Mouse (Mus musculus): ENCODE results near the gene Lrrc10b. TPM values are rescaled to one million over a fixed set of nuclear protein-coding genes. Genes with fewer than 3 reads are reported as not detected.
A peak's percentile ranks its signal among the peaks of the same experiment; 100 is the strongest.

Gene Lrrc10b
- polyA plus RNA-seq, 1 experiment from 2014 or later: 2.0 TPM

GRCm38 (mm10) chr19:10461584-10461983 is 4.3 kb upstream of the Lrrc10b start:
- Histone ChIP-seq H3K27me3 (ENCODE audit: insufficient read depth, poor library complexity, severe bottlenecking) (peaks cover 72% of the 10 kb centered on the region), H3K4me3 (no peak overlapping the region), H3K9me3 (no peaks in the 10 kb centered on the region), H3K36me3 (no peaks in the 10 kb centered on the region), H3K27ac (no peak overlapping the region), H3K4me1 (replicated peaks) (peaks cover 63% of the 10 kb centered on the region)
- no peak for DNase-seq (ENCODE audit: low spot score)
- WGBS: 48% methylated on average over 7 of the region's 7 CpGs

GRCm38 (mm10) chr19:10459907-10460306 is 2.6 kb upstream of the Lrrc10b start:
- H3K4me1 ChIP-seq (replicated peaks): peaks cover 78% of the 10 kb centered on the region
- no peaks in the 10 kb centered on the region for H3K9me3 ChIP-seq
- no peak overlapping the region for H3K4me3 ChIP-seq
- H3K36me3 ChIP-seq: no peaks in the 10 kb centered on the region
- H3K27ac ChIP-seq: no peak overlapping the region
- no peak for DNase-seq (ENCODE audit: low spot score)
- peaks cover 88% of the 10 kb centered on the region for H3K27me3 ChIP-seq (ENCODE audit: insufficient read depth, poor library complexity, severe bottlenecking)
- WGBS: 32% methylated on average over 11 of the region's 11 CpGs

GRCm38 (mm10) chr19:10458096-10458495 is 823 bp upstream of the Lrrc10b start:
- Histone ChIP-seq H3K27ac (no peak overlapping the region), H3K4me3 (peak overlapping the region; percentile 58), H3K27me3 (ENCODE audit: insufficient read depth, poor library complexity, severe bottlenecking) (peaks cover 99% of the 10 kb centered on the region), H3K9me3 (no peaks in the 10 kb centered on the region), H3K4me1 (replicated peaks) (peaks cover 74% of the 10 kb centered on the region), H3K36me3 (no peaks in the 10 kb centered on the region)
- DNase-seq (ENCODE audit: low spot score): no peak
- 23% methylated on average over 8 of the region's 8 CpGs for WGBS

DNA sequence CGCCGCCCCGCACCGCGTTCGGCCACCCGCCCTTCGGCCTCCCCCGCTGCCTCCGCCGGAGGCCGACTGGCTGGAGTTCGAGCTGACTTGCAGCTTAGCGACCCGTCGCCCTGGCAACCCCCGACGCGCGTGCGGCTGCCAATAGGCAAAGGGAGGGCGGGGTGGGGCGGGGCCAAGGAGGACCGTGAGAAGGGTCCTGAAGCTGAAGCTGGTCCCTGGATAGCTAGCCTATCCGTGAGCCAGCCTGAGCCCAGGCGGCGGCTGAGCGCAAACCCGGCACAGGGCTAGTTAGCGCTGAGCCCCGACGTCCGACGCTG is 169 bp upstream of the Lrrc10b start:
- peaks cover 72% of the 10 kb centered on the region for H3K4me1 ChIP-seq (replicated peaks)
- peak overlapping the region; percentile 82 for H3K27ac ChIP-seq
- no peaks in the 10 kb centered on the region for H3K9me3 ChIP-seq
- H3K27me3 ChIP-seq (ENCODE audit: insufficient read depth, poor library complexity, severe bottlenecking): peaks cover 99% of the 10 kb centered on the region
- WGBS: 1% methylated on average over 34 of the region's 34 CpGs
- H3K36me3 ChIP-seq: no peaks in the 10 kb centered on the region
- DNase-seq (ENCODE audit: low spot score): peak; percentile 96
- H3K4me3 ChIP-seq: peak overlapping the region; percentile 58

GRCm38 (mm10) chr19:10455437-10455806 is 1.9 kb downstream of the Lrrc10b start:
- DNase-seq (ENCODE audit: low spot score): no peak
- Histone ChIP-seq H3K9me3 (no peaks in the 10 kb centered on the region), H3K4me3 (no peak overlapping the region), H3K36me3 (no peaks in the 10 kb centered on the region), H3K4me1 (replicated peaks) (peaks cover 57% of the 10 kb centered on the region), H3K27me3 (ENCODE audit: insufficient read depth, poor library complexity, severe bottlenecking) (peaks cover 90% of the 10 kb centered on the region), H3K27ac (no peak overlapping the region)
- whole genome bisulfite sequencing: 69% methylated on average over 3 of the region's 3 CpGs

- peaks cover 52% of the 10 kb centered on the region for H3K4me1 ChIP-seq (replicated peaks)
- H3K9me3 ChIP-seq: no peaks in the 10 kb centered on the region
- WGBS: 58% methylated on average over 4 of the region's 4 CpGs
Measured at GRCm38 (mm10) chr19:10454718-10455436, 2.4 kb downstream of the Lrrc10b start.

GRCm38 (mm10) chr19:10449708-10450107 is 7.6 kb downstream of the Lrrc10b start:
- no peak overlapping the region for H3K27ac ChIP-seq
- H3K4me1 ChIP-seq (replicated peaks): peaks cover 16% of the 10 kb centered on the region
- peaks cover 10% of the 10 kb centered on the region; the same call in 1 of the 2 replicates for H3K36me3 ChIP-seq
- no peaks in the 10 kb centered on the region for H3K9me3 ChIP-seq
- no peak overlapping the region for H3K4me3 ChIP-seq
- peak; percentile 76 for DNase-seq (ENCODE audit: low spot score)
- WGBS: 9% methylated on average over 3 of the region's 3 CpGs
- H3K27me3 ChIP-seq (ENCODE audit: insufficient read depth, poor library complexity, severe bottlenecking): peaks cover 34% of the 10 kb centered on the region

More at GRCm38 (mm10) chr19:10454718-10455436, 2.4 kb downstream of the Lrrc10b start:
- Histone ChIP-seq H3K27me3 (ENCODE audit: insufficient read depth, poor library complexity, severe bottlenecking) (peaks cover 84% of the 10 kb centered on the region), H3K36me3 (no peaks in the 10 kb centered on the region), H3K27ac (no peak overlapping the region), H3K4me3 (no peak overlapping the region)
- no peak for DNase-seq (ENCODE audit: low spot score)

DNA sequence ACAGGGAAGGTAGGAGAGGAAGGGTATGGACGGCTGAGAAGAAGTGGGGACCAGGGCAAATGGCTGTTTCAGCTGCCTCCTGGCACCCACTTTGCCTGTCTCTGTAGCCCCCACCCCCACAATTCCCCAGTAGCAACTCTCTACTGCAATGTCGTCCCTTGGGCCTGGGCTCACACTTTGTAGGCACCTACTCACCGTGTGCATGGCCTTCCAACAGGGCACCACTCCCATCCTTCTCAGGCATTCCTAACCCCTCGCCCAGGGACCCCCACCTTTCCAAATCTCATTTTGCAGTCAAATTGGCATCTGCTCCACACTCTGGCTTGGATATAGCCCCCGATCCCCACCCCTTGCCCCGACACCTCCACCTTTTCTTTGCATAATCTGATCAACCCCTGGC is 8.1 kb downstream of the Lrrc10b start:
- Histone ChIP-seq H3K9me3 (no peaks in the 10 kb centered on the region), H3K27ac (no peak overlapping the region), H3K36me3 (peaks cover 10% of the 10 kb centered on the region; the same call in 1 of the 2 replicates), H3K27me3 (ENCODE audit: insufficient read depth, poor library complexity, severe bottlenecking) (peaks cover 28% of the 10 kb centered on the region), H3K4me3 (no peak overlapping the region), H3K4me1 (replicated peaks) (peaks cover 12% of the 10 kb centered on the region; the same call in 1 of the 2 replicates)
- 68% methylated on average over 6 of the region's 6 CpGs for WGBS
- no peak for DNase-seq (ENCODE audit: low spot score)

DNA sequence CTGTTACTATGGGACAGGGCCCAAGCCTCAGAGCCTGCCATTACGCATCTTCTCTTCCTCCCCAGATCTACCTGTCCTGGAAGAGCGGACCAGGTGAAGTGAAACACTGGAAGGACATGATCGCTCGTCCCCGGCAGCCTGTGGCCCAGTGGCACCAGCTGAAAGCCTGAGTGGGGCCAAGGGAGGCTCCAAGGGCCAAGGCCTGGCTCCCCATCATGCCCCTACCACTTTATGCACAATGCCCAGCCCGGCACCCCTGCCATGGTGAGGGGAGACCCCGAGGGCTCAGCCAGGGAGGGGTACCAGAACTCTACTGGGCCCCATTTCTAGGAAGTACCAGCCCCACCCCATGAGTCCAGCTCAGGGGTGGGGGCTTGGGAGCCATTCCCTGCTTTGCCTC is 9.0 kb downstream of the Lrrc10b start:
- WGBS: 94% methylated on average over 7 of the region's 7 CpGs
- no peak for DNase-seq (ENCODE audit: low spot score)
- Histone ChIP-seq H3K9me3 (no peaks in the 10 kb centered on the region), H3K4me3 (no peak overlapping the region), H3K27ac (no peak overlapping the region), H3K4me1 (replicated peaks) (peaks cover 12% of the 10 kb centered on the region; the same call in 1 of the 2 replicates), H3K27me3 (ENCODE audit: insufficient read depth, poor library complexity, severe bottlenecking) (peaks cover 19% of the 10 kb centered on the region), H3K36me3 (peaks cover 10% of the 10 kb centered on the region; the same call in 1 of the 2 replicates)

DNA sequence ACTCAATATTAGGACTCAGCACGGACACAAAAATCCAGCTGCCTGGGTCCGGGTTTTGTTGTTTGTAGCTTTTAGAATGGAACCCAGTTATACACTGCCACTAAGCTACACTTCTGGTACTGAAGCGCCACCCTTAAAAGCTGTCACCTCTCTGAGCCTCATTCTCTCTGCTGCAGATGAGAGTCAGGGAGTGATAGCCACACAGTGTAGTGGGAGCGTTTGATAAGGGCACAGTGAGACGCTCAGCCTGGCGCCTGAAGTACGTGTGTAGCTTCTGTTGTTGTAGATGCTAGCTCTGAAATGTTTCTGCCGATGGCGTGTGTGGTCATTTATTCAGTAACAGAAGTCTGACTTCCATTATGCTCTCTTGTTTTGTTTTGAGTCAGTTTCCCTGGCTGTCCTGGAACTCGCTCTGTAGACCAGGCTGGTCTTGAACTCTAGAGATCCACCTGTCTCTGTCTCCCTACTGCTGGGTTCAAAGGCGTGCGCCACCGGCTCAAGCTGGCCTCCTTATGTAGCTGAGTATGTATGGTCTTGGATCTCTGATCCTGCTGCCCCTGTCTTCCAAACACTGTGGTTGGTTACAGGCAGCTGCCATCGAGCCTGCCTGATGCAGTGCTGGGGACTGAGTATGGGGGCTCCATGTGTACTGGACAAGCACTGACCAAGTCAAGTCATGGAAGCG is 12.4 kb downstream of the Lrrc10b start:
- Histone ChIP-seq H3K4me3 (no peak overlapping the region), H3K27ac (no peak overlapping the region), H3K4me1 (replicated peaks) (0 out of 2 replicates have a peak, but pooled peaks cover 5% of the 10 kb centered on the region), H3K9me3 (no peaks in the 10 kb centered on the region), H3K36me3 (peaks cover 10% of the 10 kb centered on the region; the same call in 1 of the 2 replicates), H3K27me3 (ENCODE audit: insufficient read depth, poor library complexity, severe bottlenecking) (no peaks in the 10 kb centered on the region)
- WGBS: 92% methylated on average over 15 of the region's 15 CpGs
- DNase-seq (ENCODE audit: low spot score): no peak

GRCm38 (mm10) chr19:10437521-10437920 is 19.8 kb downstream of the Lrrc10b start:
- H3K36me3 ChIP-seq: 0 out of 2 replicates have a peak, but pooled peaks cover 3% of the 10 kb centered on the region
- 61% methylated on average over 1 of the region's 1 CpGs for WGBS
- peaks cover 14% of the 10 kb centered on the region; the same call in 1 of the 2 replicates for H3K27me3 ChIP-seq (ENCODE audit: insufficient read depth, poor library complexity, severe bottlenecking)
- H3K4me1 ChIP-seq (replicated peaks): no peaks in the 10 kb centered on the region
- no peak overlapping the region for H3K27ac ChIP-seq
- DNase-seq (ENCODE audit: low spot score): peak; percentile 26
- no peak overlapping the region for H3K4me3 ChIP-seq
- H3K9me3 ChIP-seq: no peaks in the 10 kb centered on the region

DNA sequence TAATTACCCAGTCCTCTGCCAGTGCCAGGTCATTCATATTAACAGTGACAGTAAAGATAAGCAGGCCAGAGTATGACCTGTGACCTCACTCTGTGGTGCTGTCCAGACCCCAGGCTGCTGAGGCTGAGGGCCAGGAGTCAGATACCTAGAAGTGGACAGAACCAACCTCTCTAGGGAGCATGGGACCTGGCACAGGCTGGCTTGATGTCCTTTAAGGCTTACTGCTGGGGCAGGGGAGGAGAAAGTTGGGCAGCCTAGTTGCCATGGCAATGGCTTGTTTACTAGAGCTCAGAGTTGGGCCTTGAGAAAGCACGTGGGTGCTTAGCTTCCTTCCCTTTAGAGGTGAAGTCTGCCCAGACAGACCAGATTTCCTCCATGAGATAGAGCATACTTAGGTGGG is 20.5 kb downstream of the Lrrc10b start:
- Histone ChIP-seq H3K36me3 (0 out of 2 replicates have a peak, but pooled peaks cover 3% of the 10 kb centered on the region), H3K27me3 (ENCODE audit: insufficient read depth, poor library complexity, severe bottlenecking) (peaks cover 14% of the 10 kb centered on the region; the same call in 1 of the 2 replicates), H3K4me3 (no peak overlapping the region), H3K9me3 (no peaks in the 10 kb centered on the region), H3K27ac (no peak overlapping the region), H3K4me1 (replicated peaks) (peaks cover 1% of the 10 kb centered on the region; the same call in 1 of the 2 replicates)
- WGBS: 61% methylated on average over 1 of the region's 1 CpGs
- no peak for DNase-seq (ENCODE audit: low spot score)

DNA sequence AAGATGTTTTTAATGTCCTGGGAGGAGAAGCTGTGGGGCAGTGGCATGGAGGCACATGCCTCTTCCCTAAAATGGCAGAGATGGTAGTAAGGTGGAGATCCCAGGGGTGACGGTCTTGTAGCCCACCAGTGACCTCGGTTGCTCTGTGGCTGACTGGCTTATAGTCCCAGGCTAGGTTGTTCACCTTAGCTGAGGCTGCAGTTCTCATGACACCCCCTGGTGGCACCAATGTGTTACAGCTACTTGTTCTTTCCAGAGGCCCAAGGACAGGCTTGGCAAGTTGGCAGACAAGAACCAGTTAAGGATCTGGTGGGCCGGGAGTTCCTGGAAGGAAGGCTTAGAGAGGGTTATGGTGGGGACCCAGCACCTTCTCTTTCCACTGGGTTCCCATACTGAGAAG is 21.4 kb downstream of the Lrrc10b start:
- Histone ChIP-seq H3K4me1 (replicated peaks) (peaks cover 9% of the 10 kb centered on the region), H3K36me3 (0 out of 2 replicates have a peak, but pooled peaks cover 3% of the 10 kb centered on the region), H3K4me3 (no peak overlapping the region), H3K27me3 (ENCODE audit: insufficient read depth, poor library complexity, severe bottlenecking) (peaks cover 14% of the 10 kb centered on the region; the same call in 1 of the 2 replicates), H3K9me3 (no peaks in the 10 kb centered on the region), H3K27ac (no peak overlapping the region)
- 44% methylated on average over 3 of the region's 3 CpGs for WGBS
- peak; percentile 69 for DNase-seq (ENCODE audit: low spot score)

Measured in hindbrain, embryonic 10.5 days (tissue).